25 mouse cellular contexts compared by ENCODE assay signal in genomic region chr16:90674651-90675050, GRCm38 (mm10).
"Had no signal": no experiment of that assay in that cellular context is flagged by ENCODE, and none has a peak within 500 bp of the region (broad histone marks: within the 10 kb centered on the region; RNA-seq: fewer than 3 reads in every experiment).

No protein-coding gene starts in this region.

- H3K4me2 ChIP-seq: limb, embryonic 12.5 days; limb, embryonic 13.5 days; limb, embryonic 15.5 days; liver, embryonic 13.5 days; liver, embryonic 15.5 days; lung, embryonic 14.5 days; lung, embryonic 15.5 days; midbrain, embryonic 11.5 days; midbrain, embryonic 12.5 days; midbrain, embryonic 13.5 days; midbrain, embryonic 15.5 days; neural tube, embryonic 12.5 days; neural tube, embryonic 13.5 days had no signal

- H3K4me3 ChIP-seq: left cerebral cortex, adult 2 months; limb, embryonic 10.5 days; limb, embryonic 12.5 days; limb, embryonic 13.5 days; limb, embryonic 15.5 days; liver, embryonic 13.5 days; liver, embryonic 15.5 days; lung, embryonic 15.5 days; megakaryocyte, embryonic 14.5 days; midbrain, embryonic 10.5 days; midbrain, embryonic 12.5 days; midbrain, embryonic 13.5 days; midbrain, embryonic 15.5 days; myocyte; neural tube, embryonic 12.5 days; neural tube, embryonic 13.5 days had no signal

- H3K27ac ChIP-seq: left cerebral cortex, adult 2 months; limb, embryonic 10.5 days; limb, embryonic 12.5 days; limb, embryonic 13.5 days; limb, embryonic 15.5 days; liver, embryonic 13.5 days; liver, embryonic 14.5 days; liver, embryonic 15.5 days; lung, embryonic 15.5 days; macrophage; midbrain, embryonic 10.5 days; midbrain, embryonic 12.5 days; midbrain, embryonic 13.5 days; midbrain, embryonic 15.5 days; neural tube, embryonic 12.5 days; neural tube, embryonic 13.5 days had no signal

- ATAC-seq: midbrain, embryonic 13.5 days; midbrain, embryonic 15.5 days; midbrain, embryonic 16.5 days had no signal

- H3K9me3 ChIP-seq: limb, embryonic 12.5 days; limb, embryonic 15.5 days; liver, embryonic 13.5 days; liver, embryonic 15.5 days; lung, embryonic 15.5 days; midbrain, embryonic 13.5 days; midbrain, embryonic 15.5 days had no signal

- DNase-seq: left cerebral cortex, postnatal 4 days; liver, embryonic 13.5 days; lung, adult 2 months; lung, embryonic 14.5 days; lung, postnatal 4 days; midbrain, embryonic 14.5 days had no signal

- H3K36me3 ChIP-seq: limb, embryonic 10.5 days; limb, embryonic 12.5 days; limb, embryonic 13.5 days; limb, embryonic 15.5 days; liver, embryonic 13.5 days; liver, embryonic 15.5 days; lung, embryonic 15.5 days; midbrain, embryonic 10.5 days; midbrain, embryonic 12.5 days; midbrain, embryonic 13.5 days; midbrain, embryonic 15.5 days; neural tube, embryonic 12.5 days; neural tube, embryonic 13.5 days had no signal

- H3K9ac ChIP-seq: limb, embryonic 12.5 days; limb, embryonic 13.5 days; limb, embryonic 15.5 days; liver, embryonic 13.5 days; liver, embryonic 14.5 days; liver, embryonic 15.5 days; lung, embryonic 14.5 days; lung, embryonic 15.5 days; midbrain, embryonic 12.5 days; midbrain, embryonic 13.5 days; midbrain, embryonic 15.5 days; neural tube, embryonic 12.5 days; neural tube, embryonic 13.5 days had no signal

- H3K27me3 ChIP-seq: limb, embryonic 12.5 days; limb, embryonic 13.5 days; limb, embryonic 15.5 days; liver, embryonic 13.5 days; liver, embryonic 15.5 days; lung, embryonic 15.5 days; midbrain, embryonic 12.5 days; midbrain, embryonic 13.5 days; midbrain, embryonic 15.5 days; neural tube, embryonic 12.5 days; neural tube, embryonic 13.5 days had no signal

- H3K4me1 ChIP-seq: limb, embryonic 13.5 days; limb, embryonic 15.5 days; liver, embryonic 13.5 days; liver, embryonic 15.5 days; midbrain, embryonic 10.5 days; midbrain, embryonic 12.5 days; midbrain, embryonic 13.5 days; midbrain, embryonic 15.5 days; neural tube, embryonic 12.5 days; neural tube, embryonic 13.5 days had no signal
